Mouse (Mus musculus) T-helper 2 cell (primary cell): ENCODE measurements around the gene Fxyd3.

ENCODE experiments used
- in situ Hi-C: fragments of 300-600 bp; cut with MboI, MseI; formaldehyde crosslinking; loops from one replicate; pipeline ENCODE4 v1.15.1; 2025; ENCODE audit warnings: high pct_unique_total_duplicates

Fxyd3 gene

DNA sequence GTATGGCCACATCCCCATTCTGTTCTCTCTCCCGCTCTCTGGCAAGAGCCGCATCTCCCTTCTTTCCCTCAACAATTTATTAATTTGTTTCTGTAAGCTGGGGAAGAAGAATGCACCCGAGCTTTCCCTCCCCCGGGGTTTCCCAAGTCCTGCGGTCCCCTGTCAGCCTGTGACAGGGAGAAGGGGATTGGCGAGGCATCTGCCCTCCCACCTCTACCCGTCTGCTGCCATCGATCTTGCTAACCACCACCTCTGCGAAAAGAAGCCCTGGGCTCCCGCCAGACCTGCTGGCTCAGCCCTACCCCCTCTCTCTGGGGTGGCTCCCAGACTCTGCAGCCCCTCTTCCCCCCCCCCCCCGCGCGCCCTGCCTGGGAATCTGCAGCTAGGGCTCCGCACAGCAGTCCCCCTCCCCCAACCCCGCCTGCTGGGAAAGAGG lies 26.6 kb downstream of the Fxyd3 start:
- in situ Hi-C loops = no loop called here

DNA sequence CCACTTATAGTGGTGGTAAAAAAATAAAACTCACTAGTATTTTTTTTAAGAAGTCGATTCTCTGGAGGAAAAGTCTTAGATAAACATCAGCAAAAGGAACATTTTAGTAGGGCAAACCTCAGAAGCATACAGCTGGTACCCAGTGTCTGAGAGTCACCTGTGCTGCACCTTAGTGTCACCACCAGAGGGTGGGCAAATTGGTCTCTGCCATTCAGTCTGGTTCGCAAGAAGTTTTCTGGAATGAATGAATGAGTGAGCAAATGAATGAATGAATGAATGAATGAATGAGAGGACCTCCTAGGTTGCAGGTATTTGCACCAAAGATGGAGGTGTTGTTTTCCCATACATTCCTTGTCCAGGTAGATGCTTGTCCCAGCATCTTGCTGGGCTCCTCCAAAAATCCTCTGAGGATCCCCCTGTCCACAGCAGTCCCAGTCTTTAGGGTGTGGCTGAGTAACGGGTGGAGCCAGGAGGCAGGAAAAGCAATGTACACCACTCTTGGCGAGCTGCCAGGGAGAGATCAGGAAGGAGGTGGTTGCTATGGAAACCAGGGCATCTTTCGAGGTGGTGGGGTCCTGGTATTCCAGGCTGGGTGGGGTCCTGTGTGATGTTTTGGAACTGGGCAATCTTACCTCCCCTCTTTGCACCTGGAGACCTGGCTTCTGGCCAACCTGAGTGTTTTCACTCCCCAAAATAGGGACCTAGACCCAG lies 27.2 kb downstream of the Fxyd3 start:
- in situ Hi-C loops = no loop called here

DNA sequence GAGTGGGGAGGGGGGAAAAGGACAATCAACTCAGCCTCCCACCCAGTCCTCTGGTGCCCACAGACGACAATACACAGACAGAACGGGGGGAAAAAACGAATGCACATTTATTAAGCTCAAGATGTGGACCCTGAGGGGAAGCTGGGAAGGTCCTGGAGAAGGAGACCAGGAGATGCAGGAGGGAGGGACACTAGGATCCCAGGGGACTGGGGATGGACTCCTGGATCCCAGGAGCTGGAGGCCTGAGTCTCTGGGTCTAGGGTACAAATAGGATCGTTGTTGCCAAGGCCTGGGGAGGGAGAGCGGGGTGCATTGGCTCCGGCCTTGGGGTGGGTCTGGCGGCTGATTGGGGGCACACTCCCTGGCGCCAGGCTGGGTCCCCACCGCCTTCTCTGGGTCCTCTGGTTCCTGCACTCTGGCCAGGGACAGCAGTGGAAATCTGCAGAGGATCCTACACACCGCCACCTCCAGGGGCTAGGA lies 34.0 kb downstream of the Fxyd3 start, which contains the start of gene Fxyd5:
Gene Fxyd5 (minus strand): TSS at position 51 of the 480 bp plus-strand sequence.
- in situ Hi-C loops = no loop called here

DNA sequence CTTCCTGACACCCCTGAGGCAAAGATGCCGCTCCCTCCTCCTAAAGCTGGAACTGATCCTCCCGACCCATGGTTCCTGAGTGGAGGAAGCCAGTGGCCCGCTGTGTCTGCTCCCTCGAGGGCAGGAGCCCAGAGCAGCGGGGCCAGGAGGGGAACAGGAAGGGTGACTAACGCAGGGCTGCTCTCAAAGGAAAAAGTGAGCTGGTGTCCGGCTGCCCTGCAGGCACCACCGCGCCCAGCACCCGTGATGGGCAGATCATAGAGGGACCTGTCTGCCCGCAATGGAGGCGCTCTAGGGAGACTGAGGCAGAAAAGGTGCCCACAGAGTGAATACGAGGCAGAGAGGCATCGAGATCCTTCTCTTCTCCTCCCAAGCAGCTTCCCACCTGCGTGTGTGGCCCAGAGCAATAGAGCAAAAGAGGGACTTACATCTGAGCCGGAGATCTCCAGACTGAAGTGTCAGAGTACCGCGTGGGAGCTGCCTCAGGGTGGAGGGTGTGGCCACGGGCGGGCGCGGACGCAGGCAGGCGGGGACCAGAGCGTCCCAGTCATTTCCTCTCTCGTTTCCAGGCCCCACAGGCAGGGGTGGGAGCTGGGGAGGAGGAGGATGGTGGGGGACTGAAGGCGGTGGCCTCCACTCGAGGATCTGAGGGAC lies 34.7 kb downstream of the Fxyd3 start:
- in situ Hi-C loops = no loop called here

DNA sequence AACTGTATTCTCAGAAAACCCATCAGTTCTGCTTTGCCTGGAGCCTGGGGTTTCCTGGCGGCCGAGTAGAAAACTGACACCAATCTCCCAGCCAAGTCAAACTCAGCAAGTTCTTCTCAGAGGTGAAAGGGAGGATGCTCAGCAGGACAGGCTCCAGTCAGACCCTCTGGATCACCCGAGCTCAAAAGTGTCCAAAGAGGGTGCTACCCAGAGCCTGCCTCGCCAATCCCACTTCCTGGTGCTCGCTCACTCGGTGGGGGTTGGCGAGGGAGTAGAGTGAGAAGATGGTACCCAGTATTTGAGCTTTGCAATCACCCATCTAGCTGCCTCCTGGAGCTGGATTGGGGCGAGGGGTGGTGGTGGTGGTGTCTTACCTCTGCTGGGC lies 35.5 kb downstream of the Fxyd3 start:
- in situ Hi-C loops = no loop called here

DNA sequence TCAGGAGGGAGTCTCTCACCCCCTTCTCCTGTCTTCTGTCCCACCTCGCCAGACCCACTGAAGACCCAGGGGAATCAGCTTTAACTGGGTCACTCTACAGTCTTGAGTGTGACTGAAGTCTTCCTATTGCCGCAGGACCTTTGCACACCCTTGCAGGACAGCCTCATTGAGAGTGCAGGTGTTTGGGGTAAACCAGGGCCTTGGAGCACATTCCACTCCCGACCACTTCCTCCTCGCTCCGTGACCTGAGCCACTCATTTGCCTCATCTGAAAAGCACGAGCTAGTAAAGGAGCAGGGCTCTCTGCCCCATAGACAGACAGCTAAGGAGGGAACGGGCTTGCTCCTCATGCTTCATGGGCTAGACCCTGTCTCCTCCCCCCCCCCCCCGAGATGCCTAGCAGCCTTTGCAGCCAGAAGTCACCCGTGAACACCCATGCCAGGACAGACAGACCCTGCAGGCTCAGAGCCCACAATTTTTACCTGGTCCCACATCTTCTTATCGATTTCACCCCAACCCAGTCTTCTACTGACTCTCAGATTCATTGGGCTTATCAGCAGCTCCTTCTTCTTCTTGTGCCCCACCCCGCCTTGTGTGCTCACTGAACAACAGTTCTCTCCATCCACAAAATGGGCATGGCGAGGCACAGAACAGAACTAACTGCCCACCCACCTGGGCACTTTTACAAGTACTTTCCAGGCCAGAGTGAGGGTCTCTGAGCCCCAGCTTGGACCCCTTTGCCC lies 36.1 kb downstream of the Fxyd3 start:
- in situ Hi-C loops = no loop called here

DNA sequence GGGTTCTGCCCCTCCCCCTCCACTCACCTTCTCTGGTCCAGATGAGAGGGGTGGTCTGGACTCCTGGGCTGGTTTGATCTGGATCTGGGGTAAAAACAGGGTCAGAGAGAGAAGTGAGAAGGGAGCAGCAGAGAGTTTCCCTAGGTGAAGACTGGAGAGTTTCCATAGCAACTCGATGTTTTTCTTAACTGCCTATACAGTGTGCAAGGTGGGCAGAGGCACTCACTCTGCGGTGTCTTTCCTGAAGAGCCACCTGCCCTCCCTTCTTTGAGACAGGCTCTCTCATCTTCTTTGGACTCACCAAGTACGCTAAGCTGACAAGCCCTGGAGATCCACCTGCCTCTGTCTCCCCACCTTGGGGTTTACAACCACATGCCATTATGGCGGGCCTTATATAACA lies 37.5 kb downstream of the Fxyd3 start:
- in situ Hi-C loops = no loop called here

DNA sequence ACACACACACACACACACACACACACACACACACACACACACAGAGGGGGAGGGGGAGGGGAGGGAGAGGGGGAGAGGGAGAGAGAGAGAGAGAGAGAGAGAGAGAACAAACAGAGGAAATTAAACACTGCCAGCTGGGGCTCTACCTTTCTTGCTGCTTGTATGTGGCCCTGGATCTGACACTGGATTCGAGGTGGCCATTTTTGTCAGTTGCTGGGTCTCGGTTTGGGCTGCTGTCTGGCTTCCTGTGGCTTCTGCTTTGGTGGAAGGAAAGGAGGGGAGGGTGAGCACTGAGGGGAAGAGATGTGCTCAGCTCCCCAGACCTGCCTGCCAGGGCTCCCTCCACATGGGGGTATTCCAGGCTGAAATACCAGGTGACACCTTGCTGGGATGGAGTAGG lies 38.8 kb downstream of the Fxyd3 start:
- in situ Hi-C loops = no loop called here

DNA sequence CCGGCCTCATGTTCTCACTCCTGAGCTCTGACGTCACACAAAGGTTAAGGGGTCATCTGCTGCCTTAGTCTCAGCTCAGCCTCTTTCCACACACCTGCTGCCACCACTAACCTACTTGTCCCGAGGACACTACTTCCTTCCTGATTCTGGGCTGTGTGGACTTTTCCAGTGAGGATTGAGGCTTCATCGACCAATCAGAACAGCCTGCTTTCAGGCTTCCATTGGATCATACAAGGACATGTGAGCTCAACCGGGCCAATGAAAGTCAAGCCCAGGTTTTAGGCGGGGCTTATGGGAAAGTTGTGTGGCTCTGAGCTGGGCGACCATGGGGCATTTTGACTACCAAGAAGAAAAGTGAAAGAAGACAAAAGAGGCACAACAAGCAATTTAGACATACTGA lies 39.6 kb downstream of the Fxyd3 start:
- in situ Hi-C loops = no loop called here

DNA sequence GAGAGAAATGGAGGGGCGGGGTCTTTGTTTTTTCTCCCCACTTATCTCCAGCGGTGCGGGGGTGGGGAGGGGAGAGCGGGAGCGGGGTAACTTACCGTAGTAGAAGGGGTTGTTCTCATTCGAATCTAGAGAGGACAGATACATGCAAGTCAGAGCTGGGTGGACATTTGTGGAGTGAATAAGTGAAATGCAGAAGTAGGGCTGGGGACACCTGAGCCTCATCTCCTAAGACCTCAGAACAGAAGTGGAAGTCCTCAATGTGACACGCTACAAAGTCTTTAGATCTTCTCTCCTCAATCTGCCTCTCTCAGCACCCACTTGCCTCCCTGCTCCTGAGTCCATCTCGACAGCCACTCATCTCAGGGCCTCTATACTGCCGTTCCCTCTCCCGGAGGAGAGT lies 41.2 kb downstream of the Fxyd3 start:
- in situ Hi-C loops = no loop called here

DNA sequence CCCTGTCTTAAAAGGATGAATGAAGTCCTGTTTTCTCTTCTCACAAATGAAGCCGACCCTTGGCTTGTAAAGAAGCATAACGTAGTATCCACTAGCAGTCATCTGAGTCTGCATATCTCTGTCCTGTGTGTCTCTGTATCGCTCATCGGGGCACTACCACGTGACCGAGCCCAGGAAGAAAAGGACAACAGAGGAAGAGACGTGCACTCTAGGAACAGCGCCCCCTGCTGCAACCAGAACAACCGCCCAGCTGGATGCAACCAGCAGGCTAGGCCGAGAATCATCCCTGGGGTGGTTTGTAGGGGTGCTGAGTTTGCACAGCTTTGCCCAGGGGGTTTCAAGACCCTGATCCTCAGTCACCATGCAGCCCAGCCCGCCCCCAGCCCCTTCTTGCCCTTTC lies 41.7 kb downstream of the Fxyd3 start:
- in situ Hi-C loops = no loop called here

DNA sequence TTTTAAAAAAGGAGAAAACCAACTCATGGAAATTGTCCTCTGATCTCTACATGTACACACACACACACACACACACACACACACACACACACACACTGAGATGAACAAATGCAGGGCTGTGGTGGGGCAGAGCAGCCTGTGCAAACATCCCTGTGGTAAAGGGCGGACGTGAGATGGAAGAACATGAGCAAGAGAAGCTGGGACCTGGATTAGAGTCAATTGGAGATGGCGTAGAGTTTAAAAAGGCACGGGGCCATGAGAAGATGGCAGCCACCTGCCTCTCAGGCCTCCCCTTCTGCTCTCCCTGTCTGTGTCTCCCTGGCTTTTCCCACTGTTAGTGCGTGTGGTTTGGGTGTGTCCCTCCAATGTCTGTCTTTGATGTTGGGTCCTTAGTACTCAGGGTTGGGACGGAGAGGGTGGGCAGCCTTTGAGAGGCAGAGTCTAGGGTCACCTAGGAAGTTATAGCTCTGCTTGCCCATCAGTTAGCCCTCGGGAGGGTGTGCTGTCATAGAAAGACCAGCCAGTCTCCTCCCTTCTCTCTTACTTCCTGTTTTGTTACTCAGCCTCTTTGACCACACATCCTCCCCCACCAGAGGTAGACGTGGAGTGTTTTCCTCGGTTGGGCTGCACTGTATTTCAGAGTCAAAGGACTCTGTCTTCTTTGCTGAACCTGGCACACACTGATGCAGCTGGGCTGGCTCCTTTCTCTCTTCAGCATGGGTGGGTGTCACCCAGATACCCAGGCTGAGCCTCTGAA lies 42.9 kb downstream of the Fxyd3 start:
- in situ Hi-C loops = no loop called here

DNA sequence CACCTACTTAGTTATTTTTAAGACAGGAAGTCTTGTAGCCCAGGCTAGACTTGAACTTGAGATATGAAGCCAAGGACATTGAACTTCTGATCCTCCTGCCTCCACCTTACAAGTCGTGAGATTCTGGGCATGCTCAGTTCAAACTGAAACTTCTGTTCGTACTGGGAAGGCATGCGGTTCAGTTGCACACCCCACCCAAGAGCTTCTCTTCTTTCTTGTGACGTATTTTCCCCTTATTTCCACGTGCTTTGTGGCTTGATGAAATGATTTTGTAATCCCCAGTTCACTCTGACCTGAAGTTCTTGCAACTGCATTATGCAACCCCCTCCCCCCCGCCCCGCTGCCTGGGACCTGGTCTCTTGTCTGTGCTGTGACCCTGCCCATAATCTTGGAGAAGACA lies 44.8 kb downstream of the Fxyd3 start:
- in situ Hi-C loops = no loop called here

DNA sequence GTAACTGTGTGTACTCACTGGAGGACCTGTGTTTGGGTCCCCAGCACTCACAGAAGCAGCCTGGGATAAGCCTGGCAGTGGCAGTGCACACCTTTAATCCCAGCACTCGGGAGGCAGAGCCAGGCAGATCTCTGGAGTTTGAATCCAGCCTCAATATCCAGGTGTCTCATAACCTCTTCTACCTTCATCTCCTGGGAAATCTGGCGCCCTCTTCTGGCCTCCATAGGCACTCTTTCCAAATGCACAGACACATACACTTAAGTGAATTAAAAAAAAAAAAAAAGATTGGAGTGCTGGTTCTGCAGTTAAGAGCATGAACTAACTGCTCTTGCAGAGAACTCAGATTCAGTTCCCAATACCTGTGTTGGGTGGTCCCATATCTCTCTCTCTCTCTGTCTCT lies 45.8 kb downstream of the Fxyd3 start:
- in situ Hi-C loops = no loop called here

DNA sequence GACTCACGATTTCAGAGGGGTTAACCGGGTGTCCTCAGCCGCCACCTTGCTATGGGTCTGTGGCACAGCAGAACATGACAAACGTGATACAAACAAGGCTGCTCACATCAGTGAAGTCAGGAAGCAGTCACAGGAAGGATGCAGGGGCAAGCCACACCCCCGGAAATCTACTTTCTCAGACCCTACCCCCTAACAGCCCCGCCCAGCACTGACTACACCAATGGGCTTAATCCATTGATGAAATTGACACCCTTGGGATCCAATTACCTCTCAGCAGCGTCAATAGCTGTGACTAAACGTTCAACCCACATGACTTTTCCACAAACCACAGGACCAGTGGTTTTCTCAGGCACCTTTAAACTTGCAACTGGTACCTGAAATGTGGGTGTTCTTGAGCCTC lies 47.9 kb downstream of the Fxyd3 start:
- in situ Hi-C loops = no loop called here
